Mouse (Mus musculus): ENCODE data around the gene Brinp3. TPM values are rescaled to one million over a fixed set of nuclear protein-coding genes. Genes with fewer than 3 reads are reported as not detected.

The Brinp3 gene
- 0.22 and 0.37 TPM in 2 replicates for polyA plus RNA-seq (2015; fragmentation: Nextera tagmentation; extraction: Ambion mirVana)

GRCm38 (mm10) chr1:146494681-146495331 is at the start of gene Brinp3:
Gene Brinp3 (plus strand): TSS chr1:146494760.
- WGBS = 2% methylated on average over 19 of the region's 19 CpGs
- Histone ChIP-seq H3K4me2 (ENCODE audit: low read depth, low read length) (peak within 1 kb of the TSS; percentile 70), H3K4me3 (ENCODE audit: low read length) (peak within 1 kb of the TSS; percentile 40), H3K4me1 (ENCODE audit: control insufficient read depth, insufficient read depth, low read length) (peaks cover 8% of the 10 kb centered on the region), H3K9ac (ENCODE audit: low read length) (no peak within 1 kb of the TSS), H3K27ac (ENCODE audit: low read length) (no peak within 1 kb of the TSS), H3K36me3 (ENCODE audit: control insufficient read depth, insufficient read depth) (no peaks in the 10 kb centered on the region), H3K9me3 (replicated peaks; ENCODE audit: control insufficient read depth, low read length) (no peaks in the 10 kb centered on the region), H3K27me3 (ENCODE audit: control insufficient read depth, insufficient read depth, low read length) (peaks cover 33% of the 10 kb centered on the region)
- ATAC-seq (replicated peaks; ENCODE audit: extremely low read depth, insufficient read depth, low FRiP score) = no peak

GRCm38 (mm10) chr1:146494221-146494620 is 339 bp upstream of the Brinp3 start:
- H3K4me2 ChIP-seq (ENCODE audit: low read depth, low read length) = peak overlapping the region; percentile 70
- no peaks in the 10 kb centered on the region for H3K9me3 ChIP-seq (replicated peaks; ENCODE audit: control insufficient read depth, low read length)
- peak overlapping the region; percentile 40 for H3K4me3 ChIP-seq (ENCODE audit: low read length)
- no peak overlapping the region for H3K27ac ChIP-seq (ENCODE audit: low read length)
- no peak for ATAC-seq (replicated peaks; ENCODE audit: extremely low read depth, insufficient read depth, low FRiP score)
- WGBS = 12% methylated on average over 7 of the region's 7 CpGs
- peaks cover 8% of the 10 kb centered on the region for H3K4me1 ChIP-seq (ENCODE audit: control insufficient read depth, insufficient read depth, low read length)
- no peaks in the 10 kb centered on the region for H3K36me3 ChIP-seq (ENCODE audit: control insufficient read depth, insufficient read depth)
- H3K27me3 ChIP-seq (ENCODE audit: control insufficient read depth, insufficient read depth, low read length) = peaks cover 33% of the 10 kb centered on the region
- no peak overlapping the region for H3K9ac ChIP-seq (ENCODE audit: low read length)

- Histone ChIP-seq H3K27me3 (ENCODE audit: control insufficient read depth, insufficient read depth, low read length) (peaks cover 33% of the 10 kb centered on the region), H3K9ac (ENCODE audit: low read length) (no peak overlapping the region), H3K4me3 (ENCODE audit: low read length) (peak overlapping the region; percentile 40), H3K36me3 (ENCODE audit: control insufficient read depth, insufficient read depth) (no peaks in the 10 kb centered on the region), H3K9me3 (replicated peaks; ENCODE audit: control insufficient read depth, low read length) (no peaks in the 10 kb centered on the region), H3K4me2 (ENCODE audit: low read depth, low read length) (peak overlapping the region; percentile 70), H3K27ac (ENCODE audit: low read length) (no peak overlapping the region), H3K4me1 (ENCODE audit: control insufficient read depth, insufficient read depth, low read length) (peaks cover 8% of the 10 kb centered on the region)
- no peak for ATAC-seq (replicated peaks; ENCODE audit: extremely low read depth, insufficient read depth, low FRiP score)
- 5% methylated on average over 3 of the region's 3 CpGs for WGBS
Measured at GRCm38 (mm10) chr1:146495386-146495785, 826 bp downstream of the Brinp3 start.

GRCm38 (mm10) chr1:146497381-146498081 is 3.0 kb downstream of the Brinp3 start:
- Histone ChIP-seq H3K4me1 (ENCODE audit: control insufficient read depth, insufficient read depth, low read length) (peaks cover 8% of the 10 kb centered on the region), H3K9ac (ENCODE audit: low read length) (peak overlapping the region; percentile 53; the same call in 1 of the 2 replicates), H3K4me3 (ENCODE audit: low read length) (peak overlapping the region; percentile 53), H3K36me3 (ENCODE audit: control insufficient read depth, insufficient read depth) (no peaks in the 10 kb centered on the region), H3K4me2 (ENCODE audit: low read depth, low read length) (peak overlapping the region; percentile 92), H3K9me3 (replicated peaks; ENCODE audit: control insufficient read depth, low read length) (no peaks in the 10 kb centered on the region), H3K27ac (ENCODE audit: low read length) (no peak overlapping the region), H3K27me3 (ENCODE audit: control insufficient read depth, insufficient read depth, low read length) (peaks cover 33% of the 10 kb centered on the region)
- ATAC-seq (replicated peaks; ENCODE audit: extremely low read depth, insufficient read depth, low FRiP score) = no peak; the same call in 1 of the 2 replicates
- under 1% methylated on average over 28 of the region's 28 CpGs for WGBS

GRCm38 (mm10) chr1:146498085-146498779 is 3.7 kb downstream of the Brinp3 start:
- H3K9me3 ChIP-seq (replicated peaks; ENCODE audit: control insufficient read depth, low read length) = no peaks in the 10 kb centered on the region
- peaks cover 33% of the 10 kb centered on the region for H3K27me3 ChIP-seq (ENCODE audit: control insufficient read depth, insufficient read depth, low read length)
- H3K36me3 ChIP-seq (ENCODE audit: control insufficient read depth, insufficient read depth) = no peaks in the 10 kb centered on the region
- no peak overlapping the region for H3K9ac ChIP-seq (ENCODE audit: low read length)
- peak overlapping the region; percentile 53 for H3K4me3 ChIP-seq (ENCODE audit: low read length)
- H3K4me1 ChIP-seq (ENCODE audit: control insufficient read depth, insufficient read depth, low read length) = peaks cover 8% of the 10 kb centered on the region
- ATAC-seq (replicated peaks; ENCODE audit: extremely low read depth, insufficient read depth, low FRiP score) = no peak
- under 1% methylated on average over 16 of the region's 16 CpGs for WGBS
- H3K4me2 ChIP-seq (ENCODE audit: low read depth, low read length) = peak overlapping the region; percentile 92
- H3K27ac ChIP-seq (ENCODE audit: low read length) = no peak overlapping the region

- H3K4me2 ChIP-seq (ENCODE audit: low read depth, low read length) = peak overlapping the region; percentile 92
- H3K4me3 ChIP-seq (ENCODE audit: low read length) = peak overlapping the region; percentile 53
- 4% methylated on average over 1 of the region's 1 CpGs for WGBS
- H3K4me1 ChIP-seq (ENCODE audit: control insufficient read depth, insufficient read depth, low read length) = peaks cover 8% of the 10 kb centered on the region
- no peak for ATAC-seq (replicated peaks; ENCODE audit: extremely low read depth, insufficient read depth, low FRiP score)
- H3K27me3 ChIP-seq (ENCODE audit: control insufficient read depth, insufficient read depth, low read length) = peaks cover 33% of the 10 kb centered on the region
- no peaks in the 10 kb centered on the region for H3K9me3 ChIP-seq (replicated peaks; ENCODE audit: control insufficient read depth, low read length)
- no peak overlapping the region for H3K27ac ChIP-seq (ENCODE audit: low read length)
- H3K36me3 ChIP-seq (ENCODE audit: control insufficient read depth, insufficient read depth) = no peaks in the 10 kb centered on the region
- H3K9ac ChIP-seq (ENCODE audit: low read length) = no peak overlapping the region
Measured at GRCm38 (mm10) chr1:146498780-146499114, 4.2 kb downstream of the Brinp3 start.

- H3K27me3 ChIP-seq (ENCODE audit: control insufficient read depth, insufficient read depth, low read length) = no peaks in the 10 kb centered on the region
- no peak overlapping the region for H3K27ac ChIP-seq (ENCODE audit: low read length)
- ATAC-seq (replicated peaks; ENCODE audit: extremely low read depth, insufficient read depth, low FRiP score) = no peak
- no peaks in the 10 kb centered on the region for H3K36me3 ChIP-seq (ENCODE audit: control insufficient read depth, insufficient read depth)
- WGBS = 69% methylated on average over 2 of the region's 2 CpGs
- no peak overlapping the region for H3K4me3 ChIP-seq (ENCODE audit: low read length)
- no peak overlapping the region for H3K4me2 ChIP-seq (ENCODE audit: low read depth, low read length)
- H3K9ac ChIP-seq (ENCODE audit: low read length) = no peak overlapping the region
- no peaks in the 10 kb centered on the region for H3K9me3 ChIP-seq (replicated peaks; ENCODE audit: control insufficient read depth, low read length)
- H3K4me1 ChIP-seq (ENCODE audit: control insufficient read depth, insufficient read depth, low read length) = no peaks in the 10 kb centered on the region
Measured at GRCm38 (mm10) chr1:146515377-146515776, 20.8 kb downstream of the Brinp3 start.

- Histone ChIP-seq H3K4me3 (ENCODE audit: low read length) (no peak overlapping the region), H3K9ac (ENCODE audit: low read length) (no peak overlapping the region), H3K4me1 (ENCODE audit: control insufficient read depth, insufficient read depth, low read length) (no peaks in the 10 kb centered on the region), H3K27ac (ENCODE audit: low read length) (no peak overlapping the region), H3K9me3 (replicated peaks; ENCODE audit: control insufficient read depth, low read length) (no peaks in the 10 kb centered on the region), H3K27me3 (ENCODE audit: control insufficient read depth, insufficient read depth, low read length) (no peaks in the 10 kb centered on the region), H3K36me3 (ENCODE audit: control insufficient read depth, insufficient read depth) (no peaks in the 10 kb centered on the region), H3K4me2 (ENCODE audit: low read depth, low read length) (no peak overlapping the region)
- no peak for ATAC-seq (replicated peaks; ENCODE audit: extremely low read depth, insufficient read depth, low FRiP score)
- WGBS = 75% methylated on average over 11 of the region's 11 CpGs
Measured at GRCm38 (mm10) chr1:146523727-146524573, 29.4 kb downstream of the Brinp3 start.
